Mouse (Mus musculus): Measurements from ENCODE around the gene Atp2b4.

Gene Atp2b4

GRCm38 (mm10) chr1:133800948-133801393 lies at the start of gene Atp2b4:
Atp2b4 (minus strand) TSS chr1:133801041.
- peak; percentile 87 to 92 for DNase-seq (ENCODE audit: low spot score in 2 of 2)

GRCm38 (mm10) chr1:133844734-133845133 lies 43.9 kb upstream of the Atp2b4 start:
- DNase-seq (ENCODE audit: low spot score in 2 of 2): no peak

GRCm38 (mm10) chr1:133843900-133844299 lies 43.1 kb upstream of the Atp2b4 start:
- no peak for DNase-seq (ENCODE audit: low spot score in 2 of 2)

GRCm38 (mm10) chr1:133843370-133843769 lies 42.5 kb upstream of the Atp2b4 start:
- DNase-seq (ENCODE audit: low spot score in 2 of 2): no peak

GRCm38 (mm10) chr1:133842074-133842725 lies 41.4 kb upstream of the Atp2b4 start:
- no peak for DNase-seq (ENCODE audit: low spot score in 2 of 2)

- no peak for DNase-seq (ENCODE audit: low spot score in 2 of 2)
Measured at GRCm38 (mm10) chr1:133841171-133841926, 40.5 kb upstream of the Atp2b4 start.

- DNase-seq (ENCODE audit: low spot score in 2 of 2): no peak
Measured at GRCm38 (mm10) chr1:133840530-133840929, 39.7 kb upstream of the Atp2b4 start.

GRCm38 (mm10) chr1:133834309-133834708 lies 33.5 kb upstream of the Atp2b4 start:
- DNase-seq (ENCODE audit: low spot score in 2 of 2): no peak

- no peak for DNase-seq (ENCODE audit: low spot score in 2 of 2)
Measured at GRCm38 (mm10) chr1:133832781-133833180, 31.9 kb upstream of the Atp2b4 start.

GRCm38 (mm10) chr1:133826193-133826592 lies 25.4 kb upstream of the Atp2b4 start:
- no peak for DNase-seq (ENCODE audit: low spot score in 2 of 2)

- DNase-seq (ENCODE audit: low spot score in 2 of 2): peak; percentile 76 to 86
Measured at GRCm38 (mm10) chr1:133825543-133825942, 24.7 kb upstream of the Atp2b4 start.

- DNase-seq (ENCODE audit: low spot score in 2 of 2): no peak
Measured at GRCm38 (mm10) chr1:133825140-133825539, 24.3 kb upstream of the Atp2b4 start.

- peak; percentile 30 to 38 for DNase-seq (ENCODE audit: low spot score in 2 of 2)
Measured at GRCm38 (mm10) chr1:133821144-133821543, 20.3 kb upstream of the Atp2b4 start.

GRCm38 (mm10) chr1:133820100-133820499 lies 19.3 kb upstream of the Atp2b4 start:
- no peak for DNase-seq (ENCODE audit: low spot score in 2 of 2)

- DNase-seq (ENCODE audit: low spot score in 2 of 2): no peak
Measured at GRCm38 (mm10) chr1:133818531-133818930, 17.7 kb upstream of the Atp2b4 start.

GRCm38 (mm10) chr1:133815747-133816491 lies 15.1 kb upstream of the Atp2b4 start:
- peak; percentile 31 to 50 for DNase-seq (ENCODE audit: low spot score in 2 of 2)

GRCm38 (mm10) chr1:133809376-133809775 lies 8.5 kb upstream of the Atp2b4 start:
- DNase-seq (ENCODE audit: low spot score in 2 of 2): no peak

GRCm38 (mm10) chr1:133808020-133808419 lies 7.2 kb upstream of the Atp2b4 start:
- no peak for DNase-seq (ENCODE audit: low spot score in 2 of 2)

GRCm38 (mm10) chr1:133801743-133802142 lies 902 bp upstream of the Atp2b4 start:
- no peak for DNase-seq (ENCODE audit: low spot score in 2 of 2)

GRCm38 (mm10) chr1:133800512-133800911 lies 329 bp downstream of the Atp2b4 start:
- DNase-seq (ENCODE audit: low spot score in 2 of 2): no peak

- peak in 1 of 2 experiments; percentile 44 for DNase-seq (ENCODE audit: low spot score in 2 of 2)
Measured at GRCm38 (mm10) chr1:133799686-133800445, 975 bp downstream of the Atp2b4 start.

Data from spleen, postnatal 36 days (tissue).